Mouse (Mus musculus) CD4-positive helper T cell, adult 2 months (primary cell): ENCODE data around the gene Nudt15.

Experiments used
- DNase-seq: peaks from one replicate; pipeline ENCODE4 v3.0.0-alpha.2; 2012; ENCODE audit warnings: low read depth, missing footprints, low spot score

Gene Nudt15

DNA sequence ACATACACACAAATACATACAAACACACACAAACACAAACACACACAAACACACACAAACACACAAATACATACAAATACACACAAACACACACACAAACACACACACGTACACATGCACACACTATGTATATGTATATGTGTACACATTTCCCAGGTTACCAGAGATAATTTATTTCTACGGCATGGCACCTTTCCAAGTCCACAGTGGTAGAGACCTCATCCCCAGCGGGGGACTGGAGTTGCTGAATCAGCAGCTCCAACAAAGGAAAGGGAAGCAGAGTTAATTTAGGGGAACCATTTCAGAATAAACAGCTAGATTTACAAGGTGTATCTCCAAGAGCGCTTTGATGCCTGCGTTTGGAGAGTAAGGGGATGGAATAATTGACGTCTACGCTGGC, 75.8 kb downstream of the Nudt15 start:
- no peak for DNase-seq

DNA sequence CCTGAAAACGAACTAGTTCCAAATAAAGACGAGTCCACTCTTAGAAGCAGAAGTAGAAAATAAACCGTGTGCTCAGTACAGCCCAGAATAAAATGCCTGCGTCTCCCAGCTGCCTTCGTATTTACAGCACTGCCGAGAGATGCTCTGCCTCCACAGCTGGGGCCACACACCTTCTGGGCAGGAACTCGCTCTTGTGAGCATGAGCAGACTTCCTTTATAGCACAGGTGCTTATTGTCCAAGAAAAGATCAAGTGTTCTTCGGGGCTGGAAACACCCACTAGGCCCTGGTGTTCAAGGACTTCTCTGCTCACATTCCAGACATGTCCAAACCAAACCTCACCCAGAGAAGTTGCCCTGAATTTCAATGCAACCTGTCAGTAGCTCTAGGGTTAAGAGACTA, 77.4 kb downstream of the Nudt15 start:
- DNase-seq: no peak

DNA sequence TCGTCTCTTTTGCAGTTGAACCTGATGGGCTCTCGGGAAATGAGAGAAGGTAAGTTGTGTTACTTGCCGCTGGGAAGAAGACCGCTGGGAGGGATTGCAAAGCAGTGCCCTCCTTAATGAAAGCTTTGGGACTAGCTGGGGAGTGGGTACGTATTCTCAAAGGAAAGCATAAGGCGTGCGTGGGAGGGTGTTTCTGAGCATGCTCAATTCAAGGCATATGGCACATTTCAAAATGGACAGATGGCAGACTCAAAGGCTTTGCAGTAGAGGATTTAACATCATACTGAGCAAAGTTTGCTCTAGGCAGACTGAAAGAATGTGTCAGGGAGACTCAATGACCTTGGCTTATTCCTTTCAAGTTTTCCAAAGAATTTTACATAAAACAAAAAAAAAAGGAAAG, 78.5 kb downstream of the Nudt15 start:
- DNase-seq: no peak
